Mouse (Mus musculus) brain, embryonic 14.5 days (tissue): Measurements from ENCODE around the gene Mphosph9. TPM values are rescaled to one million over a fixed set of nuclear protein-coding genes. Genes with fewer than 3 reads are reported as not detected.

Experiments used
- DNase-seq: peaks from one replicate; pipeline ENCODE4 v3.0.0-alpha.2; 2011; ENCODE audit warnings: low read depth
- CTCF ChIP-seq: fragments of 200-500 bp; IDR thresholded peaks from 2 replicates; pipeline ENCODE4 v1.5.1; 2012; ENCODE audit warnings: inconsistent platforms, mild to moderate bottlenecking, moderate library complexity, borderline replicate concordance; ENCODE audit not compliant: insufficient read depth, insufficient read length; ENCODE audit errors: extremely low read depth
- POLR2A ChIP-seq: fragments of 200-500 bp; IDR thresholded peaks from 2 replicates; pipeline ENCODE4 v1.6.1; 2012; ENCODE audit warnings: mild to moderate bottlenecking, inconsistent platforms, borderline replicate concordance; ENCODE audit not compliant: poor library complexity, insufficient read depth, insufficient read length, severe bottlenecking; ENCODE audit errors: extremely low read depth
- polyA plus RNA-seq: library from polyadenylated mRNA; depleted of rRNA; stranded (reverse); fragments of >200 nt; gene quantifications from 2 replicates; pipeline ENCODE4 v1.2.3, GENCODE M21; 2012

The Mphosph9 gene
- polyA plus RNA-seq, 1 experiment, result 19.4 TPM

GRCm38 (mm10) chr5:124253555-124253954, 74.2 kb downstream of the Mphosph9 start:
- no peak for DNase-seq
- TF ChIP-seq CTCF, result no peak
- no peak for TF ChIP-seq POLR2A

- TF ChIP-seq CTCF (no peak), POLR2A (no peak)
- DNase-seq, result no peak
These were observed 75.0 kb downstream of the Mphosph9 start for GRCm38 (mm10) chr5:124252580-124253320.

- TF ChIP-seq CTCF, result no peak
- no peak for TF ChIP-seq POLR2A
- no peak for DNase-seq
These were observed 76.7 kb downstream of the Mphosph9 start for GRCm38 (mm10) chr5:124251070-124251469.

- no peak for TF ChIP-seq CTCF
- 0 out of 2 replicates have a peak, but pooled peaks have one; percentile 7 for TF ChIP-seq POLR2A
- peak; percentile 72 for DNase-seq
These were observed 77.9 kb downstream of the Mphosph9 start, which contains the start of gene Pitpnm2 for GRCm38 (mm10) chr5:124249614-124250591. Gene Pitpnm2, minus strand, starts transcription at chr5:124249760.

GRCm38 (mm10) chr5:124248845-124249613, 78.7 kb downstream of the Mphosph9 start:
- TF ChIP-seq CTCF (no peak), POLR2A (peak; percentile 12; the same call in 1 of the 2 replicates)
- peak; percentile 56 for DNase-seq

- no peak for DNase-seq
- TF ChIP-seq CTCF, result no peak
- no peak for TF ChIP-seq POLR2A
These were observed 79.7 kb downstream of the Mphosph9 start for GRCm38 (mm10) chr5:124247986-124248626.

- TF ChIP-seq POLR2A (no peak), CTCF (no peak)
- no peak for DNase-seq
These were observed 80.5 kb downstream of the Mphosph9 start for GRCm38 (mm10) chr5:124247296-124247695.

GRCm38 (mm10) chr5:124244885-124245284, 82.9 kb downstream of the Mphosph9 start:
- TF ChIP-seq CTCF (no peak), POLR2A (no peak)
- no peak for DNase-seq

- no peak for TF ChIP-seq POLR2A
- no peak for DNase-seq
These were observed 83.3 kb downstream of the Mphosph9 start for GRCm38 (mm10) chr5:124244449-124244848.

GRCm38 (mm10) chr5:124243236-124243901, 84.4 kb downstream of the Mphosph9 start:
- no peak for DNase-seq
- no peak for TF ChIP-seq POLR2A
- no peak for TF ChIP-seq CTCF
